Mouse (Mus musculus): ENCODE data around the gene St6galnac4. TPM values are rescaled to one million over a fixed set of nuclear protein-coding genes. Genes with fewer than 3 reads are reported as not detected.

St6galnac4 gene
- polyA plus RNA-seq, 1 experiment from 2014 or later, result 17.0 TPM

- Histone ChIP-seq H3K4me1 (ENCODE audit: control insufficient read depth, insufficient read depth, low read length) (peaks cover 11% of the 10 kb centered on the region; the same call in 1 of the 2 replicates), H3K36me3 (ENCODE audit: control insufficient read depth, insufficient read depth, low read length) (no peaks in the 10 kb centered on the region), H3K27me3 (ENCODE audit: control insufficient read depth, insufficient read depth, low read length) (0 out of 2 replicates have a peak, but pooled peaks cover 4% of the 10 kb centered on the region), H3K4me2 (replicated peaks; ENCODE audit: low read depth, low read length) (peak within 1 kb of the TSS; percentile 63), H3K9ac (replicated peaks; ENCODE audit: low read depth, low read length) (peak within 1 kb of the TSS; percentile 40), H3K9me3 (ENCODE audit: control insufficient read depth, low read depth, low read length) (no peaks in the 10 kb centered on the region), H3K4me3 (ENCODE audit: low read depth, low read length) (peak within 1 kb of the TSS; percentile 33), H3K27ac (ENCODE audit: low read length) (no peak within 1 kb of the TSS)
- ATAC-seq (ENCODE audit: insufficient number of reproducible peaks, insufficient read depth, low FRiP score, low read depth), result no peak
- 6% methylated on average over 28 of the region's 28 CpGs for WGBS
Measured at GRCm38 (mm10) chr2:32575586-32576160, 11.2 kb upstream of the St6galnac4 start, which contains the start of gene 9430097D07Rik. Gene 9430097D07Rik (minus strand): TSS chr2:32575684.

- Histone ChIP-seq H3K36me3 (ENCODE audit: control insufficient read depth, insufficient read depth, low read length) (no peaks in the 10 kb centered on the region), H3K4me2 (replicated peaks; ENCODE audit: low read depth, low read length) (no peak overlapping the region), H3K9ac (replicated peaks; ENCODE audit: low read depth, low read length) (no peak overlapping the region), H3K4me3 (ENCODE audit: low read depth, low read length) (no peak overlapping the region), H3K4me1 (ENCODE audit: control insufficient read depth, insufficient read depth, low read length) (peaks cover 7% of the 10 kb centered on the region; the same call in 1 of the 2 replicates), H3K9me3 (ENCODE audit: control insufficient read depth, low read depth, low read length) (no peaks in the 10 kb centered on the region), H3K27me3 (ENCODE audit: control insufficient read depth, insufficient read depth, low read length) (0 out of 2 replicates have a peak, but pooled peaks cover 4% of the 10 kb centered on the region), H3K27ac (ENCODE audit: low read length) (no peak overlapping the region)
- ATAC-seq (ENCODE audit: insufficient number of reproducible peaks, insufficient read depth, low FRiP score, low read depth), result no peak
- 85% methylated on average over 9 of the region's 9 CpGs for WGBS
Measured at GRCm38 (mm10) chr2:32576532-32576931, 10.4 kb upstream of the St6galnac4 start.

- H3K4me3 ChIP-seq (ENCODE audit: low read depth, low read length), result no peak overlapping the region
- no peak overlapping the region for H3K9ac ChIP-seq (replicated peaks; ENCODE audit: low read depth, low read length)
- 36% methylated on average over 26 of the region's 30 CpGs for WGBS
- H3K27ac ChIP-seq (ENCODE audit: low read length), result no peak overlapping the region
- no peaks in the 10 kb centered on the region for H3K9me3 ChIP-seq (ENCODE audit: control insufficient read depth, low read depth, low read length)
- ATAC-seq (ENCODE audit: insufficient number of reproducible peaks, insufficient read depth, low FRiP score, low read depth), result no peak
- H3K27me3 ChIP-seq (ENCODE audit: control insufficient read depth, insufficient read depth, low read length), result 0 out of 2 replicates have a peak, but pooled peaks cover 4% of the 10 kb centered on the region
- peaks cover 4% of the 10 kb centered on the region; the same call in 1 of the 2 replicates for H3K4me1 ChIP-seq (ENCODE audit: control insufficient read depth, insufficient read depth, low read length)
- H3K4me2 ChIP-seq (replicated peaks; ENCODE audit: low read depth, low read length), result no peak overlapping the region
- no peaks in the 10 kb centered on the region for H3K36me3 ChIP-seq (ENCODE audit: control insufficient read depth, insufficient read depth, low read length)
Measured at GRCm38 (mm10) chr2:32578146-32579046, 8.5 kb upstream of the St6galnac4 start.

- 37% methylated on average over 19 of the region's 19 CpGs for WGBS
- H3K4me1 ChIP-seq (ENCODE audit: control insufficient read depth, insufficient read depth, low read length), result peaks cover 3% of the 10 kb centered on the region; the same call in 1 of the 2 replicates
- peak overlapping the region; percentile 22 for H3K4me2 ChIP-seq (replicated peaks; ENCODE audit: low read depth, low read length)
- no peak overlapping the region for H3K27ac ChIP-seq (ENCODE audit: low read length)
- 0 out of 2 replicates have a peak, but pooled peaks cover 4% of the 10 kb centered on the region for H3K27me3 ChIP-seq (ENCODE audit: control insufficient read depth, insufficient read depth, low read length)
- 0 out of 2 replicates have a peak overlapping the region, but pooled peaks have one; percentile 1 for H3K4me3 ChIP-seq (ENCODE audit: low read depth, low read length)
- no peak overlapping the region for H3K9ac ChIP-seq (replicated peaks; ENCODE audit: low read depth, low read length)
- ATAC-seq (ENCODE audit: insufficient number of reproducible peaks, insufficient read depth, low FRiP score, low read depth), result no peak
- H3K36me3 ChIP-seq (ENCODE audit: control insufficient read depth, insufficient read depth, low read length), result no peaks in the 10 kb centered on the region
- H3K9me3 ChIP-seq (ENCODE audit: control insufficient read depth, low read depth, low read length), result no peaks in the 10 kb centered on the region
Measured at GRCm38 (mm10) chr2:32581450-32582095, 5.3 kb upstream of the St6galnac4 start.

- Histone ChIP-seq H3K4me3 (ENCODE audit: low read depth, low read length) (peak overlapping the region; percentile 5; the same call in 1 of the 2 replicates), H3K9ac (replicated peaks; ENCODE audit: low read depth, low read length) (no peak overlapping the region), H3K27ac (ENCODE audit: low read length) (no peak overlapping the region), H3K4me1 (ENCODE audit: control insufficient read depth, insufficient read depth, low read length) (peaks cover 13% of the 10 kb centered on the region; the same call in 1 of the 2 replicates), H3K36me3 (ENCODE audit: control insufficient read depth, insufficient read depth, low read length) (no peaks in the 10 kb centered on the region), H3K27me3 (ENCODE audit: control insufficient read depth, insufficient read depth, low read length) (0 out of 2 replicates have a peak, but pooled peaks cover 4% of the 10 kb centered on the region), H3K4me2 (replicated peaks; ENCODE audit: low read depth, low read length) (peak overlapping the region; percentile 40), H3K9me3 (ENCODE audit: control insufficient read depth, low read depth, low read length) (no peaks in the 10 kb centered on the region)
- 13% methylated on average over 37 of the region's 37 CpGs for WGBS
- peak; percentile 67; the same call in 1 of the 2 replicates for ATAC-seq (ENCODE audit: insufficient number of reproducible peaks, insufficient read depth, low FRiP score, low read depth)
Measured at GRCm38 (mm10) chr2:32582830-32583799, 3.8 kb upstream of the St6galnac4 start.

GRCm38 (mm10) chr2:32585149-32585714 is 1.7 kb upstream of the St6galnac4 start:
- 82% methylated on average over 7 of the region's 7 CpGs for WGBS

GRCm38 (mm10) chr2:32587731-32588321 is 931 bp downstream of the St6galnac4 start:
- peak overlapping the region; percentile 72 for H3K4me2 ChIP-seq (replicated peaks; ENCODE audit: low read depth, low read length)
- H3K9ac ChIP-seq (replicated peaks; ENCODE audit: low read depth, low read length), result peak overlapping the region; percentile 40
- no peaks in the 10 kb centered on the region; the same call in 1 of the 2 replicates for H3K36me3 ChIP-seq (ENCODE audit: control insufficient read depth, insufficient read depth, low read length)
- peaks cover 16% of the 10 kb centered on the region; the same call in 1 of the 2 replicates for H3K4me1 ChIP-seq (ENCODE audit: control insufficient read depth, insufficient read depth, low read length)
- no peak for ATAC-seq (ENCODE audit: insufficient number of reproducible peaks, insufficient read depth, low FRiP score, low read depth)
- H3K27me3 ChIP-seq (ENCODE audit: control insufficient read depth, insufficient read depth, low read length), result no peaks in the 10 kb centered on the region
- H3K9me3 ChIP-seq (ENCODE audit: control insufficient read depth, low read depth, low read length), result no peaks in the 10 kb centered on the region
- H3K27ac ChIP-seq (ENCODE audit: low read length), result no peak overlapping the region; the same call in 1 of the 2 replicates
- WGBS, result 27% methylated on average over 9 of the region's 9 CpGs
- H3K4me3 ChIP-seq (ENCODE audit: low read depth, low read length), result peak overlapping the region; percentile 46

More at GRCm38 (mm10) chr2:32585149-32585714, 1.7 kb upstream of the St6galnac4 start:
- Histone ChIP-seq H3K36me3 (ENCODE audit: control insufficient read depth, insufficient read depth, low read length) (no peaks in the 10 kb centered on the region; the same call in 1 of the 2 replicates), H3K4me1 (ENCODE audit: control insufficient read depth, insufficient read depth, low read length) (peaks cover 16% of the 10 kb centered on the region; the same call in 1 of the 2 replicates), H3K4me2 (replicated peaks; ENCODE audit: low read depth, low read length) (no peak overlapping the region), H3K9ac (replicated peaks; ENCODE audit: low read depth, low read length) (no peak overlapping the region), H3K9me3 (ENCODE audit: control insufficient read depth, low read depth, low read length) (no peaks in the 10 kb centered on the region), H3K4me3 (ENCODE audit: low read depth, low read length) (no peak overlapping the region), H3K27me3 (ENCODE audit: control insufficient read depth, insufficient read depth, low read length) (no peaks in the 10 kb centered on the region), H3K27ac (ENCODE audit: low read length) (no peak overlapping the region)
- no peak for ATAC-seq (ENCODE audit: insufficient number of reproducible peaks, insufficient read depth, low FRiP score, low read depth)

All from stomach, embryonic 14.5 days (tissue).